Mouse (Mus musculus) forebrain, embryonic 16.5 days (tissue): Measurements from ENCODE around the gene Nip7. TPM values are rescaled to one million over a fixed set of nuclear protein-coding genes. Genes with fewer than 3 reads are reported as not detected.
"Not testable (repeated sequence)": the region's sequence is repeated elsewhere in the genome, so short reads cannot be mapped to it uniquely, and the experiment has no call there.

Source experiments
- ATAC-seq: fragments of 200-750 bp; cut with Nextera tagmentation; 2 replicates; pipeline ENCODE4 v1.8.0; 2017; ENCODE audit warnings: mild to moderate bottlenecking, moderate library complexity
- H3K27ac ChIP-seq: fragments of 300-500 bp; sonication (generic); 2 replicates; pipeline ENCODE4 v1.5.1; 2014; ENCODE audit warnings: low read length, control low read depth
- H3K27me3 ChIP-seq: fragments of 300-500 bp; sonication (generic); replicated peaks from 2 replicates; pipeline ENCODE4 v1.6.1; 2014; ENCODE audit warnings: low read length; ENCODE audit not compliant: control insufficient read depth, insufficient read depth
- H3K36me3 ChIP-seq: fragments of 300-500 bp; sonication (generic); 2 replicates; pipeline ENCODE4 v1.6.1; 2014; ENCODE audit not compliant: control insufficient read depth, insufficient read depth
- H3K4me1 ChIP-seq: fragments of 300-500 bp; sonication (generic); replicated peaks from 2 replicates; pipeline ENCODE4 v1.6.1; 2014; ENCODE audit warnings: low read length; ENCODE audit not compliant: control insufficient read depth, insufficient read depth
- H3K4me2 ChIP-seq: fragments of 300-500 bp; sonication (generic); 2 replicates; pipeline ENCODE4 v1.6.1; 2014; ENCODE audit warnings: mild to moderate bottlenecking, low read length, control low read depth
- H3K4me3 ChIP-seq: fragments of 300-500 bp; sonication (generic); replicated peaks from 2 replicates; pipeline ENCODE4 v1.5.1; 2014; ENCODE audit warnings: mild to moderate bottlenecking, low read length, control low read depth
- H3K9ac ChIP-seq: fragments of 300-500 bp; sonication (generic); replicated peaks from 2 replicates; pipeline ENCODE4 v1.6.1; 2014; ENCODE audit warnings: low read depth, low read length, control low read depth
- H3K9me3 ChIP-seq: fragments of 300-500 bp; sonication (generic); 2 replicates; pipeline ENCODE4 v1.6.1; 2016; ENCODE audit warnings: low read length; ENCODE audit not compliant: control insufficient read depth
- WGBS: fragments of 180-500 bp; shearing (Covaris S2); extraction: QIAGEN DNeasy Blood & Tissue Kit; methylation state at CpG from one replicate; pipeline ENCODE4 v1.1.7; 2014; 5-methylcytosine and 5-hydroxymethylcytosine counted together
- polyA plus RNA-seq: library from polyadenylated mRNA; unstranded; fragments of >200 nt; fragmentation: Nextera tagmentation; extraction: Ambion mirVana; gene quantifications from 2 replicates; pipeline ENCODE4 v1.2.1, GENCODE M21; 2015

Gene Nip7
- polyA plus RNA-seq, 1 experiment from 2014 or later = 76.7 TPM

GRCm38 (mm10) chr8:107090531-107090930 lies 33.9 kb downstream of the Nip7 start:
- Histone ChIP-seq H3K4me3 (no peak overlapping the region), H3K36me3 (peaks cover 18% of the 10 kb centered on the region), H3K4me1 (peaks cover 18% of the 10 kb centered on the region), H3K9ac (no peak overlapping the region), H3K9me3 (no peaks in the 10 kb centered on the region), H3K4me2 (no peak overlapping the region), H3K27ac (no peak overlapping the region), H3K27me3 (no peaks in the 10 kb centered on the region)
- WGBS = 91% methylated on average over 7 of the region's 7 CpGs
- no peak for ATAC-seq

- H3K4me3 ChIP-seq = peak overlapping the region; percentile 81
- ATAC-seq = peak; percentile 73
- H3K27me3 ChIP-seq = no peaks in the 10 kb centered on the region
- 2% methylated on average over 49 of the region's 53 CpGs for WGBS
- H3K36me3 ChIP-seq = no peaks in the 10 kb centered on the region
- peak overlapping the region; percentile 77 for H3K27ac ChIP-seq
- no peaks in the 10 kb centered on the region for H3K9me3 ChIP-seq
- peak overlapping the region; percentile 94 for H3K9ac ChIP-seq
- peak overlapping the region; percentile 73 for H3K4me2 ChIP-seq
- peaks cover 23% of the 10 kb centered on the region for H3K4me1 ChIP-seq
Observed at GRCm38 (mm10) chr8:107095717-107096365, 39.2 kb downstream of the Nip7 start.

- H3K27ac ChIP-seq = peak within 1 kb of the TSS; percentile 77
- peaks cover 23% of the 10 kb centered on the region for H3K4me1 ChIP-seq
- ATAC-seq = peak; percentile 99
- no peaks in the 10 kb centered on the region for H3K9me3 ChIP-seq
- H3K4me2 ChIP-seq = peak within 1 kb of the TSS; percentile 73
- H3K4me3 ChIP-seq = peak within 1 kb of the TSS; percentile 81
- no peaks in the 10 kb centered on the region for H3K27me3 ChIP-seq
- peak within 1 kb of the TSS; percentile 94 for H3K9ac ChIP-seq
- H3K36me3 ChIP-seq = no peaks in the 10 kb centered on the region
- WGBS = 4% methylated on average over 31 of the region's 39 CpGs
Observed at GRCm38 (mm10) chr8:107096366-107097036, 39.8 kb downstream of the Nip7 start, which contains the start of gene Terf2. Gene Terf2, minus strand, starts transcription at chr8:107096547.

- 84% methylated on average over 2 of the region's 2 CpGs for WGBS
- no peak overlapping the region for H3K27ac ChIP-seq
- no peak overlapping the region for H3K4me3 ChIP-seq
- H3K27me3 ChIP-seq = no peaks in the 10 kb centered on the region
- no peaks in the 10 kb centered on the region for H3K36me3 ChIP-seq
- H3K4me1 ChIP-seq = peaks cover 5% of the 10 kb centered on the region
- ATAC-seq = no peak
- H3K9me3 ChIP-seq = no peaks in the 10 kb centered on the region
- no peak overlapping the region for H3K9ac ChIP-seq
- H3K4me2 ChIP-seq = no peak overlapping the region
Observed at GRCm38 (mm10) chr8:107100635-107101034, 44.0 kb downstream of the Nip7 start.

GRCm38 (mm10) chr8:107104547-107104946 lies 47.9 kb downstream of the Nip7 start:
- Histone ChIP-seq H3K27me3 (no peaks in the 10 kb centered on the region), H3K36me3 (no peaks in the 10 kb centered on the region), H3K9ac (no peak overlapping the region), H3K27ac (no peak overlapping the region), H3K9me3 (no peaks in the 10 kb centered on the region), H3K4me2 (no peak overlapping the region), H3K4me3 (no peak overlapping the region), H3K4me1 (no peaks in the 10 kb centered on the region)
- WGBS = 12% methylated on average over 4 of the region's 4 CpGs
- ATAC-seq = no peak

GRCm38 (mm10) chr8:107108089-107108488 lies 51.4 kb downstream of the Nip7 start:
- H3K27ac ChIP-seq, H3K36me3 ChIP-seq, H3K9ac ChIP-seq, H3K27me3 ChIP-seq, H3K4me3 ChIP-seq, H3K9me3 ChIP-seq, ATAC-seq, H3K4me1 ChIP-seq, H3K4me2 ChIP-seq: not testable (repeated sequence)
- WGBS = 90% methylated on average over 5 of the region's 5 CpGs

- H3K27ac ChIP-seq = no peak overlapping the region
- 71% methylated on average over 23 of the region's 23 CpGs for WGBS
- H3K36me3 ChIP-seq = no peaks in the 10 kb centered on the region
Observed at GRCm38 (mm10) chr8:107108978-107109720, 52.5 kb downstream of the Nip7 start.

GRCm38 (mm10) chr8:107109816-107110435 lies 53.2 kb downstream of the Nip7 start:
- 85% methylated on average over 5 of the region's 5 CpGs for WGBS

More at GRCm38 (mm10) chr8:107108978-107109720, 52.5 kb downstream of the Nip7 start:
- no peak overlapping the region; the same call in 1 of the 2 replicates for H3K9ac ChIP-seq
- H3K9me3 ChIP-seq = no peaks in the 10 kb centered on the region
- H3K4me2 ChIP-seq = no peak overlapping the region
- H3K4me1 ChIP-seq = peaks cover 6% of the 10 kb centered on the region; the same call in 1 of the 2 replicates
- H3K27me3 ChIP-seq = no peaks in the 10 kb centered on the region
- H3K4me3 ChIP-seq = no peak overlapping the region
- no peak for ATAC-seq

More at GRCm38 (mm10) chr8:107109816-107110435, 53.2 kb downstream of the Nip7 start:
- no peaks in the 10 kb centered on the region for H3K27me3 ChIP-seq
- no peak overlapping the region for H3K9ac ChIP-seq
- ATAC-seq = no peak
- no peak overlapping the region for H3K27ac ChIP-seq
- H3K4me2 ChIP-seq = no peak overlapping the region
- H3K36me3 ChIP-seq = no peaks in the 10 kb centered on the region
- no peaks in the 10 kb centered on the region for H3K9me3 ChIP-seq
- H3K4me3 ChIP-seq = no peak overlapping the region
- peaks cover 6% of the 10 kb centered on the region; the same call in 1 of the 2 replicates for H3K4me1 ChIP-seq
